ENCODE assay signal across 10 mouse cellular contexts in genomic region chr11:114822727-114823126, GRCm38 (mm10). TPM values are rescaled to one million over a fixed set of nuclear protein-coding genes. Genes with fewer than 3 reads are reported as not detected.
DNase-seq lines count a peak whose midpoint lies in the region; ATAC-seq and TF ChIP-seq lines count a peak whose summit lies in the region.
"Had no signal": no experiment of that assay in that cellular context is flagged by ENCODE, and none has a peak within 500 bp of the region (broad histone marks: within the 10 kb centered on the region; RNA-seq: fewer than 3 reads in every experiment).

No protein-coding gene starts in this region.

- peak; percentile 83 for DNase-seq in liver, adult 2 months (ENCODE audit: extremely low read depth, low read depth, low spot score)
- no peak for DNase-seq in liver, embryonic 11.5 days (ENCODE audit: low spot score)
- DNase-seq in hindbrain, embryonic 14.5 days (ENCODE audit: low spot score): peak; percentile 52
- DNase-seq in left cerebral cortex, adult 11 months (ENCODE audit: low spot score): peak; percentile 75
- DNase-seq in lung, postnatal 4 days: peak; percentile 59 to 67
- DNase-seq in thymus, postnatal 0 days (ENCODE audit: low spot score): no peak
- no peak for DNase-seq in spleen, adult 18-20 months

- TF ChIP-seq CTCF in liver, adult 2 months (IDR thresholded peaks at IDR 0.05; ENCODE audit: low read depth, low read length): no peak

- H3K9ac ChIP-seq in liver, adult 2 months (ENCODE audit: low read depth, low read length): no peak overlapping the region
- no peak overlapping the region for H3K9ac ChIP-seq in liver, embryonic 11.5 days (ENCODE audit: low read depth, low read length)
- H3K9ac ChIP-seq in forebrain, embryonic 16.5 days (replicated peaks; ENCODE audit: low read depth, low read length): no peak overlapping the region
- no peak overlapping the region for H3K9ac ChIP-seq in hindbrain, embryonic 14.5 days

- 0 out of 2 replicates have a peak, but pooled peaks cover 2% of the 10 kb centered on the region for H3K4me1 ChIP-seq in liver, adult 2 months (ENCODE audit: control insufficient read depth, insufficient read depth, low read length)
- H3K4me1 ChIP-seq in liver, embryonic 11.5 days (replicated peaks; ENCODE audit: control insufficient read depth, insufficient read depth, low read length): peaks cover 11% of the 10 kb centered on the region
- H3K4me1 ChIP-seq in forebrain, embryonic 16.5 days (replicated peaks; ENCODE audit: control insufficient read depth, insufficient read depth, low read length): peaks cover 20% of the 10 kb centered on the region
- H3K4me1 ChIP-seq in hindbrain, embryonic 14.5 days (replicated peaks; ENCODE audit: control insufficient read depth, insufficient read depth, low read length): peaks cover 14% of the 10 kb centered on the region

- H3K9me3 ChIP-seq in liver, embryonic 11.5 days (ENCODE audit: control insufficient read depth, low read length): no peaks in the 10 kb centered on the region
- H3K9me3 ChIP-seq in forebrain, embryonic 16.5 days (ENCODE audit: control insufficient read depth, low read length): no peaks in the 10 kb centered on the region
- no peaks in the 10 kb centered on the region for H3K9me3 ChIP-seq in hindbrain, embryonic 14.5 days (ENCODE audit: control insufficient read depth, low read length)

- H3K27ac ChIP-seq in liver, adult 2 months (replicated peaks; ENCODE audit: insufficient read depth, low read depth, low read length): no peak overlapping the region
- H3K27ac ChIP-seq in liver, embryonic 11.5 days (ENCODE audit: low read depth, low read length): no peak overlapping the region
- H3K27ac ChIP-seq in forebrain, embryonic 16.5 days (ENCODE audit: low read length): peak overlapping the region; percentile 82
- H3K27ac ChIP-seq in hindbrain, embryonic 14.5 days: peak overlapping the region; percentile 29

- no peak for ATAC-seq in liver, embryonic 11.5 days (replicated peaks; ENCODE audit: low FRiP score)
- peak; percentile 90 for ATAC-seq in forebrain, embryonic 16.5 days
- ATAC-seq in hindbrain, embryonic 14.5 days (ENCODE audit: low FRiP score): no peak; the same call in 1 of the 2 replicates

- WGBS in liver, adult 2 months: 33% methylated on average over 12 of the region's 12 CpGs
- 73% methylated on average over 12 of the region's 12 CpGs for WGBS in liver, embryonic 11.5 days
- WGBS in forebrain, embryonic 16.5 days: 25% methylated on average over 12 of the region's 12 CpGs
- WGBS in hindbrain, embryonic 14.5 days: 44% methylated on average over 12 of the region's 12 CpGs

- H3K27me3 ChIP-seq in liver, adult 2 months (ENCODE audit: control insufficient read depth, insufficient read depth, low read length): no peaks in the 10 kb centered on the region
- no peaks in the 10 kb centered on the region for H3K27me3 ChIP-seq in liver, embryonic 11.5 days (replicated peaks; ENCODE audit: control insufficient read depth, insufficient read depth, low read length)
- H3K27me3 ChIP-seq in forebrain, embryonic 16.5 days (replicated peaks; ENCODE audit: control insufficient read depth, insufficient read depth, low read length): no peaks in the 10 kb centered on the region
- H3K27me3 ChIP-seq in hindbrain, embryonic 14.5 days (ENCODE audit: control insufficient read depth, insufficient read depth, low read length): no peaks in the 10 kb centered on the region

- H3K79me2 ChIP-seq in liver, adult 2 months (ENCODE audit: control insufficient read depth, insufficient read depth, low read length): no peaks in the 10 kb centered on the region

- no peaks in the 10 kb centered on the region for H3K36me3 ChIP-seq in liver, adult 2 months (ENCODE audit: control insufficient read depth, insufficient read depth, low read length)
- no peaks in the 10 kb centered on the region for H3K36me3 ChIP-seq in liver, embryonic 11.5 days (ENCODE audit: control insufficient read depth, insufficient read depth, low read length)
- H3K36me3 ChIP-seq in forebrain, embryonic 16.5 days (ENCODE audit: control insufficient read depth, insufficient read depth): no peaks in the 10 kb centered on the region
- H3K36me3 ChIP-seq in hindbrain, embryonic 14.5 days (replicated peaks; ENCODE audit: control insufficient read depth, insufficient read depth): no peaks in the 10 kb centered on the region

- H3K4me2 ChIP-seq in liver, embryonic 11.5 days: no peak overlapping the region
- H3K4me2 ChIP-seq in forebrain, embryonic 16.5 days (ENCODE audit: low read length): no peak overlapping the region; the same call in 1 of the 2 replicates
- H3K4me2 ChIP-seq in hindbrain, embryonic 14.5 days (replicated peaks): no peak overlapping the region

- TF ChIP-seq POLR2A in liver, adult 2 months (IDR thresholded peaks at IDR 0.05; ENCODE audit: extremely low read depth, insufficient read depth, low read length): no peak

- H3K4me3 ChIP-seq in liver, adult 2 months (ENCODE audit: insufficient read depth, low read depth, low read length): no peak overlapping the region
- H3K4me3 ChIP-seq in liver, embryonic 11.5 days (ENCODE audit: low read depth, low read length): no peak overlapping the region
- no peak overlapping the region for H3K4me3 ChIP-seq in forebrain, embryonic 16.5 days (replicated peaks; ENCODE audit: low read length)
- H3K4me3 ChIP-seq in hindbrain, embryonic 14.5 days (replicated peaks; ENCODE audit: low read length): no peak overlapping the region

RNA-seq across cellular contexts. Expression of gene Gpr142, which starts 24.0 kb away (rescaled TPM):
- not detected in 2 replicates for total RNA-seq in liver, adult 2 months (2014; rRNA removed)
- polyA plus RNA-seq in liver, adult 2 months (2012; rRNA removed): not detected in 2 replicates
- not detected in 2 replicates for polyA plus RNA-seq in liver, embryonic 11.5 days (2014; fragmentation: Nextera tagmentation; extraction: Ambion mirVana)
- polyA plus RNA-seq in forebrain, embryonic 16.5 days (2015; fragmentation: Nextera tagmentation; extraction: Ambion mirVana): not detected in 2 replicates
- not detected in 2 replicates for polyA plus RNA-seq in hindbrain, embryonic 14.5 days (2014; fragmentation: Nextera tagmentation; extraction: Ambion mirVana)
- polyA plus RNA-seq in thymus, postnatal 0 days (2015; fragmentation: Nextera tagmentation; extraction: Ambion mirVana): not detected in 2 replicates
- total RNA-seq: hematopoietic stem cell, adult 5-6 weeks; MEL had no signal

RNA-seq across cellular contexts. Expression of gene Btbd17, which starts 27.0 kb away (rescaled TPM):
- total RNA-seq in liver, adult 2 months (2014; rRNA removed): not detected in 2 replicates
- not detected in 2 replicates for polyA plus RNA-seq in liver, adult 2 months (2012; rRNA removed)
- polyA plus RNA-seq in liver, embryonic 11.5 days (2014; fragmentation: Nextera tagmentation; extraction: Ambion mirVana): 0.10 and 0.43 TPM in 2 replicates
- polyA plus RNA-seq in forebrain, embryonic 16.5 days (2015; fragmentation: Nextera tagmentation; extraction: Ambion mirVana): 18.5 and 19.4 TPM in 2 replicates
- polyA plus RNA-seq in hindbrain, embryonic 14.5 days (2014; fragmentation: Nextera tagmentation; extraction: Ambion mirVana): 20.0 and 22.1 TPM in 2 replicates
- polyA plus RNA-seq in thymus, postnatal 0 days (2015; fragmentation: Nextera tagmentation; extraction: Ambion mirVana): 0.14 TPM in 1 of 2 replicates, not detected in the other
- total RNA-seq: hematopoietic stem cell, adult 5-6 weeks; MEL had no signal

RNA-seq across cellular contexts. Expression of gene Gprc5c, which starts 28.2 kb away (rescaled TPM):
- 51.4 and 66.2 TPM in 2 replicates for total RNA-seq in liver, adult 2 months (2014; rRNA removed)
- 87.6 and 93.9 TPM in 2 replicates for polyA plus RNA-seq in liver, adult 2 months (2012; rRNA removed)
- 20.2 and 21.6 TPM in 2 replicates for polyA plus RNA-seq in liver, embryonic 11.5 days (2014; fragmentation: Nextera tagmentation; extraction: Ambion mirVana)
- polyA plus RNA-seq in forebrain, embryonic 16.5 days (2015; fragmentation: Nextera tagmentation; extraction: Ambion mirVana): 6.1 and 7.0 TPM in 2 replicates
- polyA plus RNA-seq in hindbrain, embryonic 14.5 days (2014; fragmentation: Nextera tagmentation; extraction: Ambion mirVana): 8.5 and 9.9 TPM in 2 replicates
- 5.0 and 5.3 TPM in 2 replicates for polyA plus RNA-seq in thymus, postnatal 0 days (2015; fragmentation: Nextera tagmentation; extraction: Ambion mirVana)
- total RNA-seq: hematopoietic stem cell, adult 5-6 weeks; MEL had no signal

RNA-seq across cellular contexts. Expression of gene Kif19a, which starts 57.5 kb away (rescaled TPM):
- total RNA-seq in liver, adult 2 months (2014; rRNA removed): 0.37 and 0.74 TPM in 2 replicates
- 0.24 and 0.26 TPM in 2 replicates for polyA plus RNA-seq in liver, adult 2 months (2012; rRNA removed)
- 0.16 TPM in 1 of 2 replicates, not detected in the other for polyA plus RNA-seq in liver, embryonic 11.5 days (2014; fragmentation: Nextera tagmentation; extraction: Ambion mirVana)
- polyA plus RNA-seq in forebrain, embryonic 16.5 days (2015; fragmentation: Nextera tagmentation; extraction: Ambion mirVana): 0.26 and 0.66 TPM in 2 replicates
- polyA plus RNA-seq in hindbrain, embryonic 14.5 days (2014; fragmentation: Nextera tagmentation; extraction: Ambion mirVana): 0.99 and 1.4 TPM in 2 replicates
- 0.09 TPM in 2 replicates for polyA plus RNA-seq in thymus, postnatal 0 days (2015; fragmentation: Nextera tagmentation; extraction: Ambion mirVana)
- total RNA-seq: MEL had no signal

Comparison
In these comparisons a context has a peak if more than half of its experiments do, and no peak if none do; other contexts are left out.
1. DNase-seq: peak in liver, adult 2 months (single experiment), hindbrain, embryonic 14.5 days (single experiment), left cerebral cortex, adult 11 months (single experiment) and lung, postnatal 4 days (2 of 2); none in liver, embryonic 11.5 days (single experiment), thymus, postnatal 0 days (single experiment) and spleen, adult 18-20 months (0 of 2).
2. H3K27ac ChIP-seq: peak in forebrain, embryonic 16.5 days (single experiment) and hindbrain, embryonic 14.5 days (single experiment); none in liver, adult 2 months (single experiment) and liver, embryonic 11.5 days (single experiment).
3. RNA of gene Btbd17, which starts 27.0 kb away (polyA plus RNA-seq): 20.0 to 22.1 TPM in hindbrain, embryonic 14.5 days and 18.5 to 19.4 TPM in forebrain, embryonic 16.5 days; 0.10 to 0.43 TPM in liver, embryonic 11.5 days, 0.14 TPM in thymus, postnatal 0 days and not detected in liver, adult 2 months; every median in the first group is over 10 times any median in the second.